Mouse (Mus musculus): ENCODE data around the gene Prdm13.
A peak's percentile ranks its signal among the peaks of the same experiment; 100 is the strongest.

Gene Prdm13

DNA sequence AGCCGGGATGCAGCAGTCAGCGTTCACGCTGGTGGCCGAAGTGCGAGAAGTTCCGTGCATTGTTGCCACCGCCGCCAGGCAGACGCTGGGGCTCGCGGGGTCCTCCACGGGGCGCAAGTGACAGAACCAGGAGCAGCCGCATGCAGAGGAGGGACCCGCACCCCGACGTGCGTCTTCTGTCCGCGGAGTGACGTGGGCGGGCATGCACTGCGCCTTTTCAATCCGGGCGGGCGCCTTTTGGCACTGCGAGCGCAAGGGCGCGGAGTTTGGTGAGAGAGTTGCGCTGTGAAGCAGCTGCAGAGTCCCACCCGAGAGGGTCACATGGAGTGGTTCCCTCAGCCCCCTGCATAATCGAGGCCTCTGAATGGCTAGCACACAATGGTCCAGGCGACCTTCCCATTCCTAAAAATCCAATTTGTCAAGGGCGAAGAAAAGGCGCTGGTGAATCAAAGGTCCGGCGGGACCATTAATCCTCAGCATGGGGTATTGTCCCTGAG, at the start of gene Prdm13:
Prdm13 (minus strand) TSS at position 369 of the 497 bp plus-strand sequence.
- DNase-seq (ENCODE audit: low spot score in 2 of 2): no peak

DNA sequence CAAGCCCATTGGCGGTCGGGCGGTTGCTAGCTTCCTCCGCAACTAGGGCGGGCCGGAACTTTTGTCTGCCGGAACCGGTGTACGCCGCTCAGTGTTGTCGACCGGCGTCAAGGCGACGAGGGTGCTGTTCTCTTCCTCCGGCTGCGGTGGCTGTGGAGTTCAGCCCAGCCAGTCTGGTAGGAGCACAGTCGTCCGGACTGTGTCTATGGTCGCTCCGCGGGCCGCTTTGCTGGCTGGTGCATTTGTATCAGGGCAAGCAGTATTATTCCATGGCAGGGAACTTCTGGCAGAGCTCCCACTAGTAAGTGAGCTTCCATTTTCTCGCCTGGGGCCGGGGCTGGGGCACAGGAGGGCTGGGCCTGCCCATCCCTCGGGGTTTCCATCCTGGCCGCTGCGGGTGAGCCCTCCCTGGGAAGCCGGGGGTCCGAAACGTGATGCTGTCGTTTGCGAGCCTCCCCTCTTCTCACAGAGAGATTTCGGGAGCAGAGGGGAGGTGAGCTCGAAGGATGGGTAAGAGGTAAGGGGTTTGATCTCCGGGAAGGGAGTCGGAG, 41.9 kb upstream of the Prdm13 start, which contains the start of gene Ccnc:
Ccnc (plus strand) TSS at position 87 of the 551 bp plus-strand sequence.
- DNase-seq (ENCODE audit: low spot score in 2 of 2): peak; percentile 92 to 94

DNA sequence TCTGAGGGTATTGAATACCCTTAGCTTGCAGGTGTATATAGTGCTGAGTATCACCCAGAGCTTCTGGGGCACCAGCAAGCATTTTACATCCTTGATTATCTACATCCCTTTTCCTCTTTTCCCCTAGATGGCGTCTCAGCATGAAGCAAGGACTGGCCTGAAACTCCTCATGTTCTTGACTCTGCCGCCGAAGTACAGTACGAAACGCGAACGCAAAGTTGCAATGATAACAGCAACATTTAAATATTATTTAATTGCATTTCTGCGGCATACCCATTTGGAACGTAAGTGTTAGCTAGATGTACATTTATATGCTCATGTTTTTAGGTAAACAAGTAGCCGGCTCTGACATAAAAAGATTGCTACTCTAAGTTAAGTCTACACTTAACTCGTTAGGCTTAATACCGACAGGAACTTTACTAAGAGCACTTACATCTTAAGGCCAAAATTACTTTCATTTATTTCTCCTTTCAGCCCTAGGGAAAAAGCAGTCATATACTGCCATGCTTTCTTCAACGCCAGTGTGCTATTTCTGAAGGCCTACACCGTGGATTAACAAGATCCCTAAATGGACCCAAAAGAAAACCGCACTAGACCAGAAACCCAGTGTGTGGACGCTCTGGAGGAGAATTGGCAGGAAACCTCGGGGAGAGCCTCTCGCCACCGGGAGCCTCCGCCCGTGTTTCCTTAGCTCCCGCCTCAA, 41.3 kb upstream of the Prdm13 start:
- peak; percentile 20 to 38 for DNase-seq (ENCODE audit: low spot score in 2 of 2)

DNA sequence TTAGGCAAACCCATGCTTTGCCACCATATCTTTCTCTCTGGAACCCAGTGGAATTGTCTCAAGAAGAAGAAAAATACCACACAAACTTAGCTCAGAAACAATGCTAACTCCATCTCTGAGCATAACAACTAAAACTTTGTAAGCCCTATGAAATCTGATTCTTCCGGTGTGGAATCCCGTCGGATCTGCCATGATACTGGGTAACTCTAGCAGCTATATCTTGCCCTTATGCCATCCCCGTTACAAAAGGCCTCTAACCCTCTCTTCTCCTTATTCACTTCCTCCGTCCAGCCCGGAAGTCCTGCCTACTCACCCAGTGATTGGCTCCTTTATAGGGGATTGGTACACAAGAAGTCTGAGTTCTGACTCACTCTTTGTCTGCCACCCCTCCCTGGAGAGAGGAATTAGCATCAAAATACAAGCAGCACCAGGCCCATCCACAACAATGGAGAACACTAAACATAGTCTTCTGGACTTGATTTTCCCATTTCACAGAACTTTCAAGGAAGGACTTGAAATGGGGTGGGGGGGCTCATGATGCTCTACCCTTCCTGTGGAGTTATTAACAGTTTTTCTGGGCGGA, 37.1 kb upstream of the Prdm13 start:
- DNase-seq (ENCODE audit: low spot score in 2 of 2): no peak

DNA sequence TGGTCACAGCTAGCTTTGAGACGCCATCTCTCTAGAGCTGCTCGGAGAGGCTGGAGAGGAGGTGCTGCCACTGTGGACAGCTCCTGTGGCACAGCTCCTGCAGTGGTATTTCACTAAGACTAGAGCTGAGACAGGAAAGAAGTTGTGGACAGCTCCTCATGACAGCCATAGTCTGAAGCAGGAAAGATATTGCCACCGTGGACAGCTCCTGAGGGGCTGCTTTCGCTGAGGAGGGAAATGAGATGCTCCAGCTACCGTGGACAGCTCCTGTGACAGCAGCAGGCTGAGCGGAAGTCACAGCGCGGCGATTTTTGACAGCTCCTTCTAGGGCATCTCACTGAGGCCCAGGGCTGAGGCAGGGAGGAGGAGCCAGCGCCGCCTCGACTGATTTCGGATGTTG, 26.4 kb upstream of the Prdm13 start:
- peak in 1 of 2 experiments; percentile 78 for DNase-seq (ENCODE audit: low spot score in 2 of 2)

DNA sequence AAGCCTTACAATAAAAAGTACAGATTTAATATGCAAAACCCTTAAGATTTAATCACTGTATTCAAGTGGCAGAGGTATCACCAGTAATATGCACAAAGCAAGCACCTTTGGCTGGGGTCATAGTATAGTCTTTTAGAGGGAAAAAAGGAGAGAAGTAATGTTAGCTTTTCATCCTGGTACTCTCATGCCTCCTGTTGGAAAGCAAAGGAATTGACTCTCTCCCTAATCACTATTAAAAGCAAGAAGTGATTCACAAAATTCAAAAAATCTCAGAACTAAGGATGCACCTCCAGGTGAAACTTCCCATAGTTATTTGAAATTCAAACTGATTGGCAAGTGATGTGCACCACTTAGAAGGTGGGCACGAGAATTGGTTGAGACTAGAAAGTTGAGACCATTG, 19.3 kb upstream of the Prdm13 start:
- DNase-seq (ENCODE audit: low spot score in 2 of 2): no peak

DNA sequence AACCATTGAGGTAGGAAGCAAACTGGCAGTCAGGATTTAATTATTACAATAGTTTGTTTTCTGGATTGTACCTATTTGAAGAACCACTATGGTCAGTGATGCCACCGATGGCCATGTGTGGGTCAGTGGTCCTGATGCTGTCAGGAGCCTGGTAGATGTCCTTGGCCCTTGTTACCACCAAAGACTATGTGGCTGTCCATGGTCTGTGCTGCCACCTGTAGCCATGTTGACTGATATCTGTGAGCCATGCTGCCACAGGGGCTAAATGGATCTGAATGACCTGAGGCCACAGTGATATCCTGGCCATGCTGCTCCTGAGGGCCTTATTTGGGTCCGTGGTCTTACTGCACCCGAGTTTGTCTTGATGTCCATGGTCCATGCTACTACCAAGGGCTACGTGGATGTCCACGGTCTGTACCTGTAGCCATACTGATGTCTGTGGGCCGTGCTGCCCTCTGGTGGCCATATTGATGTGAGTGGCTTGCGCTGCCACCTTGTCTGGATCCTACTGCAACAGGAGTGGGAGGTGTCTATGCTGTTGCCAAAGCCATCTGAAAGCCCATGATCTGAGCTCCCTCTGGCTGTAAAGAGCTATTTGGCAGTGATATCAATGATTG, 10.0 kb upstream of the Prdm13 start:
- DNase-seq (ENCODE audit: low spot score in 2 of 2): peak in 1 of 2 experiments; percentile 76

DNA sequence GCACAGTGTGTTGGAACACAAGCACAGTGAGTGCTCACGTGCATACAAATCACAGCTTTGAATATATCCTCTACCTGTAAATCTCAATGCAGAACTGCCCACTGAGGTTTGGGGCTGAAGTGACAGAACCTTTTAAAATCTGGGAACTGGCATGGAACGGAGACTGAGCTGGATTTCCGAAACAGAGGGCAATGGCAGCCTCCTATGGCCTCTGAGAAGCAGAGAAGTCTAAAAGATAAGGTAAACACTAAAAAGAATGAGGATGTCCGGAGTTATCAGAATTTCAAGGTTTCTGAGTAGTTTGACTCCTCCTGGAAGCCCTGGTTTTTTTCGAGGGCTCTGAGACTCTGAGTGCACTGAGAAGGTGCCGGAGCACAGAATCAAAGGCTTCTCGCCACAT, 4.5 kb upstream of the Prdm13 start:
- no peak for DNase-seq (ENCODE audit: low spot score in 2 of 2)

DNA sequence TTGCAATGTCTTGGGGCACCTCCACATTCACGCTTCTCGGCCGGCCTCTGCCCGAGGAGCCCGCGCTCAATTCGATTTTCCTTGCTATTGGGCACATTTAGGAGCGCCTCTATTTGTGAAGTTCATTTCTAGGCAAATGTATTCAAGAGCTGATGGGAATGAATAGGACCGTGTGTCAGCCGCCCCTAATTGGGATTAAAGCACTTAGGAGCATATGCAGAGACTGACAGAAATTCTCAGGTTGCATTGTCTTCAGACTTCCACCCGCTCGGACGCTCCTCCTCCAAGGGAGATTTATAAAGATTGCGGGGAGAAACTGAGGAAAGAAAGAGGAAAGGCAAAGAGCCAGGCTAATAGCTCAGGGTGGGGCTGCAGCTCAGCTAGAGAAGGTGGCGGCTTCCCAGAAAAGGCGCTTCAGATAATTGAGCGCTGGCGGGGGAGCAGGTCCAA, 3.8 kb upstream of the Prdm13 start:
- DNase-seq (ENCODE audit: low spot score in 2 of 2): no peak

DNA sequence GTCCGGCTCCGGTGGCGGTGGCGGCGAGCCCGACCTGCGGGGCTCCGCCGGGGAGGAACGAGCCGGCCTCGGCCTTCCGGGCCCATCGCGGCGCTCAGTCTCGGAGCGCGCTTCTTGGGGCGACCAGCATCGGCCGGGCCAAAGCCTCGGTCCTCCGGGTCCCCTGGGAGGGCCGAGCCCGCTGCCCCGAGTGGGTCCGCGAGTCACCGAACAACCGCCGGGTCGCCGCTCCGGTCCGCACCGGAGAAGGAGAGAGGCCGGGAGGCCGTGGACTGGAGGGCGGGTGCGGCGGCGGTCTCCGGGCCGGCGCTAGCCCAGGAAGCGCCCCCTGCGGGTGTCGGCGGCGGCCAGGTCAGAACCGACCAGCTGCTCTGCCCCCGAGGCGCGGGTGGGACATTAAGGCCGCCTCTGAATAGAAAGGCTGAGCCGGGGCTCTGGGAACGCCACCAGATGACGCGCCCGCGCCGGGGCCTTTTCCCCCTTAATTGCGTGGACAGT, 3.0 kb upstream of the Prdm13 start:
- no peak for DNase-seq (ENCODE audit: low spot score in 2 of 2)

DNA sequence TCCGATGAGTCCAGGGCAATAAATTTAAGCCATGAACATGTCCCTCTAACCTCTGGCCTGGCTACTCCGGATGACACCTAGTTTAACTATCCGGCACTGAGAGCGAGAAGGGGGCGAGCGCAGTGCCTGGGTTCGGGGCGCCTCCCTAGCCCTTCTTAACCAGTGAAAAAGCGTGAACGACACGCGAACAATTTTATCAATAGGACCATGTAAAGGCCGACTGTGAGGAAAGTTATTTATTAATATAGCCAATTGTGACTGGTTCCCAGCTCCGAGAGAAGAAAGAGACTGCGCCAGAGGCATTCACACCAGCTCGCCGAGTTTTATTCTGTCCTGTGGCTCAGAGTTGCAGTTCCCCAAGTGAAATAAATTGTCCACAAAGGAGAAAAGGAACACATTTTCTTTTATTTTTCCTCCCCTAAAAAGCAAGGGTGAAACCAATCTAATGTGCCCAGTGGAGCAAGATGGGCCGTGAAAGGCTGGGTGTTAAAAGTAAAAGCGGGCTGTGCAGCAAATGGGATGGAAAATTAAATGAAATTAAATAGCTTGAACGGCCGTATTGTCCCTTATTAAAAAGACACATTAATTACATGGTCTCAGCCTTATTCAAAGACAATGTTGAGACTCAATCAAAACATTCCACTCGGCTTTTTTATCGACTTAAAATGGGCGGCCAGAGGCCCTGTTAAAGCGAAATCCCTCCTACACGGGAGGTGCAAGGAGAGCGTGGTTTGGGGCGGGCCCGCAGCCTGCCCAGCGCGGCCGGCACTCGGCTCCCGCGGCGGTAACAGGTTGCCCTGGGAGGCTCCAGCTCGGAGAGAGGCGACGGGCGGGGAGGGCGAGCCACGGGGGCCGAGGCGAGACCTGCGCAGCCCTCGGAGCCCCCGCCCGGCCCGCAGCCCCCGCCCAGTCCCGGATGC, 2.3 kb upstream of the Prdm13 start:
- DNase-seq (ENCODE audit: low spot score in 2 of 2): no peak

DNA sequence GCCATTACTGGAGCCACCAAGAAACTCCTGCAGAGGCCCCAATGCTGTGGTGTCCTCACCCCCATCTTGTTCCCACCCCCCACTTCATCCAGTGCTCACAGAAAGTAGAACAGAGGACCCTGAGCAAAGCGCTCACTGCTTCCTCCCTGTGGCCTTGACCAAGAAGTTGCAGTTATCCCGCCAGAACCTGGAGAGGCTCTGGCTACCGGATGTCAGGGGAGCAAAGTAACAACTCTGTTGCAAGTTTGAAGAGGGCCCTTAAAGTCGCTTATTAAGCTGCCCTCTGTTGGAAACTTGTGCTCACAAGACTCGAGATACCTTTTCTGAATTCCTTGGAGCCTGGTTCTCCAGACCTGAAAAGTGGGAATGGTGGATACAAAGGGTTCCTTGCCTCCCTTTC, 1.2 kb upstream of the Prdm13 start:
- DNase-seq (ENCODE audit: low spot score in 2 of 2): no peak

DNA sequence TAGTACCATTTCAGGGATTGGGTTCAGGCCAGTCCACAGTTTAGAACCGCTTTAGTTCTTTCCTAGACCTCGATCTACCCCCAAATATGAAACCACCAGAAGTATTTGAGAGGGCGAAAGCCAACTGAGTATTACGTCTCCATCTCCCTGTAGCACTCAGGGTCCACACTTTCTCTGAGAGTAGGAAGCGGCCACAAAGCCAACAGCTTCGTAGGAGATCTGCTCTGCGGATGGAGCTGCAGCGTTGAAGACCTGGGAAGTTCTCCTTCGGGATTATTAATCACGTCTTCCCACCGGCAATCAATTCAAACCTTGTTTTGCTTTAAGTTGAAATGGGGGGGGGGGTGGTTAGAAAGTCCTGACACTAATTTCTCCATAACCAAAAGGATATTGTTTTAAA, 653 bp upstream of the Prdm13 start:
- no peak for DNase-seq (ENCODE audit: low spot score in 2 of 2)

DNA sequence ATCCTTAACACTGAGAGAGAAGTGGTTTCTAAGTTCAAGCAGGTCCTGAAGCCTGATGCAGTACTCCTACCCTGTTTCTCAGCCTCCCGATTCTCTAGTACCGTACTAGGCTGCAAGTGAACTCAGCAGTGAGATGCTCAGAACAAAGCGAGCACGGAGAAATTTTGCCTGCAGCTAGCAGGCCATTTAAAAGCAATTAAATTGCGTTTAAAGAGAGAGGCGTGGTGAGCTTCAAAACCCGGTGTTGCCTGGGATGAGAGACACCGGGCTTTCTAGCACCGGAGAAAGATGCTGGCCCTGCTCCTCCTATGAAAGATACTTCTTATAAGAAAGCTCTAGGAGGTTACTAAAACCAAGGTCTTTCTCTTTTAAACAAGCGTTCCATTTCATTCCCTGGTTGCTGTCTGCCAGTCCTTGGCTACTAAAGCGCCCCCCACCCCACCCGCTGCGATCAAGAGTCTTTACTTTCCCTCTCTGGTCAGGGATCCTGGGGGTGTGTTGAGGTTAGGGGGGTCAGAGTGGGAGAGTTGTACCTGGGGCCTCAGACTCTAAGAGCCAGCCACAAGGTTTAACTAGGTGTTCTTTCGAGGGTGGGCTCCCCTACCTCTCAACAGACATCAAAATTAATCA, 1.3 kb downstream of the Prdm13 start:
- no peak for DNase-seq (ENCODE audit: low spot score in 2 of 2)

DNA sequence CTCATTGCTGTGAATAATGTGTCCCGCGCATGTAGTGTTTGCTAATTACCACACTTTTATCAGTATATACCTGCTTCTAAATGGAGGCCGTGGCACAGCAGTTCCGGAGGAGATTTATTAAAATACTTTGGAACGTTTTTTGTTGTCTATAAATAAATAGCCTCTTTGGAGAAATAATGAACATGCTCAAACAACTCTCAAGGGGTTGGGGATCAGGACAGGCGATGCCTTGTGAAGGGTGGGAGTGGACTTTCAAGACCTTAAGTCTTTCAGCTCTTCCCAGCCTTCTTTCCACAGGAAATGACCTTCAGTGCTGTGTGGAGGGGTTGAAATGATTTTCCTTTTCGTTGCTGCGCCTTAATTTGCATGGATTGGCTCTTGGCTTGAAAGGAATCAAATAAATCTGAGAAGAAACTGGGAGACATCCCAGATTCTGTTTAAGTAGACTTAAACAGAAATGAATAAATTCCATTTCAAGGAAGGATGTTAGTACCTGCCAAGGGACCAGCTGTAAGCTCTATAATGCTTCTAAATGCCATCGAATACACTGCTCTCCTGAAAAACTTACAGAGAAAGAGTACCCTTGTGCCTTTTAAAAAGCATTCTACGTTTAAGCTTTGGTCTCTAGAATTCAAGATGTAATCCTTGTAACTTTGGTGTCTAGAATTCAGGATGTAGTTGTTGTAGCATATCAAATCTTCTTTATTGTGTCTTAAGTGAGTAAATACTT, 3.2 kb downstream of the Prdm13 start:
- no peak for DNase-seq (ENCODE audit: low spot score in 2 of 2)

DNA sequence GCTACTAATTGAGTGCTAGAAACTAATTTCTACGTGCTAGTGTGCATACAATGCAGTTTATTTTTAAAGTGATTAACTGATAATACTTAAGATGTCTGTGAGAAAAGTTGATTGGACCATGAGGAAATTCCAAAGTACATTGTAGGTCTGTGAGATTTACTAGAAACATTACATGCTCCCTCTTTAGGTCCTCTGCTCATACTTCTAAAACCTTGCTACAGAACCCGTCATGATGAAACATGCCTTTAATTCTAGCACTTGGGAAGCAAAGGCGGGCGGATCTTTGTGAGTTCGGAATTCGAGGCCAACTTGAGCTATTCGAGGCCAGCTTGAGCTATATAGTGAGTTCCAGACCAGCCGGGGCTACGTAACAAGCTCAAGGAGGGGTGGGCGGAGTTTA, 4.8 kb downstream of the Prdm13 start:
- DNase-seq (ENCODE audit: low spot score in 2 of 2): no peak

DNA sequence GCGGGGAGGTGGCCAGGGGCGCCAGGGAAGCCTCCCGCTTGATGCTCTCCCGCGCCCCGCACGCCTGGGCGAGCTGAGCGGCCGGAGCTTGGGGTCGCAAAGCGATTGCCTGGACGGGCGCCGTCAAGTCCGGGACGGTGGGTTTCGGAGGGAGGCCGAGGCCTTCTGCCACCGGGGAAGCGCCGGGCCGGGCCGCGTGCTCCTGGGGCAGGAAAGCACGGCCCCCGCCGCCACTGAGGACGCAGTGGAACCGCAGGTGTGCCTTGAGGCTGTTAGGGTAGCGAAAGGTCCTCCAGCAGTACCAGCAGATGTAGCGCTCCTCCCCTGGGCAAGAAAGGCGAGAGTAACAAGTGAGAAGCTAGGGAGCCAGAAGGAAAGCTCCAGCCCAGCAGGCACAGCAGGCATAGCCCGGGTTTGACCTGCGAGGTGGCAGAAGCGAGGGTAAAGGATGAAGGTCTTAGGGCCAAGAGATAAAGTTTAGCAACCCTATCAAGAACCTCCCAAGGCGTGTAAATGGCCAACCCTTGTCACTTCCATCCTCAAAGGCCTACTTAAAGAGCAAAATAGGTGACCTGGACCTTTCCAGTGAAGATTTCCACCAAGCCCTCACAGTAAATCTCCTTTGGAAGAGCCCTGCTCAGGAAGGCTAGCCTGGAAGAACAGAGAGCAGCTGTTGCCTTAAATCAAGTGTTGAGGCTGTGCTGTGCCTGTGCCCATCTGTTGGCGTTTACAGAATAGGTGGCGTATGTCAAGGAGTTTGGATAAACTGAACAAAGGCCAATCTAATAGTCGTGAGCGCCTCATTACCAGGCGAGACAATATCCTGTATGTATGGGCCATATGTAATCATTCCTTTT, 5.9 kb downstream of the Prdm13 start:
- no peak for DNase-seq (ENCODE audit: low spot score in 2 of 2)

DNA sequence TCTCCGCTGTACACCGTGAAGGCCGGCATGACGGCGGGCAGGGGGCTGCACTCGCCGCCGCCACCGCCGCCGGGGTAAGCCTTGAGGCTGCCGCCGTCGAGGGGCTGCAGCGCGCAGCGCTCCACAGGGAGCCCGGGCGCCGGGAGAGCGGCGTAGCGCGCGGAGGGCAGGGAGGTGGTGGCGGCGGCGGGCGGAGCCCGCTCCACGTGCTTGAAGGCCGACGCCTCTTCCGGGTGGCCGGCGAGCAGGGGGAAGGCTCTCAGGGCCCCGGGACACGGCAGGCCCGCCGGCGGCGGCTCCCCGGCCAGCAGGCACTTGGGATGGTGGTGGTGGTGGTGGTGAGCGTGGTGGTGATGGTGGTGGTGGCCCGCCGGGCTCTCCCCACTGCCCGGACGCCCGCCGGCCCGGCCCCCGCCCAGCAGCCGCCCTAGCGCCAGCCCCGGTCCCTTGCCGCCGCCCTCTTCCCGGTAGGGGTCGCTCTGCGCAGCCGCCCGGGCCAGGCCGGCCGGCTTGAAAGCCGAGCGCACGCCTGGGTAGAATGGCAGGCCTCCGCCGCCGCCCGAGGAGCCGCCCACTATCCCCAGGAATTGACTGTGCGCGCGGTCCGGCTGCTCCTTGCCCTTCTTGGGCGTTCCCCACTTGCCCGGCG, 6.7 kb downstream of the Prdm13 start:
- DNase-seq (ENCODE audit: low spot score in 2 of 2): peak in 1 of 2 experiments; percentile 40
